Mouse (Mus musculus) erythroblast, embryonic 14.5 days (primary cell): ENCODE measurements around the gene Chchd6. TPM values are rescaled to one million over a fixed set of nuclear protein-coding genes. Genes with fewer than 3 reads are reported as not detected.
A peak's percentile ranks its signal among the peaks of the same experiment; 100 is the strongest.

ENCODE experiments used
- H3K27me3 ChIP-seq: 2 replicates; pipeline ENCODE4 v1.6.1; 2012; ENCODE audit warnings: inconsistent platforms; ENCODE audit not compliant: control insufficient read depth
- H3K36me3 ChIP-seq: 2 replicates; pipeline ENCODE4 v1.6.1; 2012; ENCODE audit warnings: mild to moderate bottlenecking, inconsistent platforms; ENCODE audit not compliant: control insufficient read depth
- H3K4me1 ChIP-seq: 2 replicates; pipeline ENCODE4 v1.6.1; 2012; ENCODE audit warnings: inconsistent platforms; ENCODE audit not compliant: control insufficient read depth
- H3K4me3 ChIP-seq: replicated peaks from 2 replicates; pipeline ENCODE3; 2012; ENCODE audit warnings: moderate library complexity, mild to moderate bottlenecking, inconsistent platforms
- H3K9me3 ChIP-seq: 2 replicates; pipeline ENCODE4 v1.6.1; 2012; ENCODE audit warnings: low read length, inconsistent platforms, mixed read lengths; ENCODE audit not compliant: control insufficient read depth
- GATA1 ChIP-seq: IDR thresholded peaks from 2 replicates; pipeline ENCODE4 v1.6.1; 2012; ENCODE audit warnings: low read length, inconsistent platforms, mixed read lengths
- TAL1 ChIP-seq: IDR thresholded peaks from 3 replicates; pipeline ENCODE4 v1.6.1; 2012; ENCODE audit warnings: low read length, inconsistent platforms, mixed read lengths
- polyA plus RNA-seq: library from polyadenylated mRNA; stranded (reverse); fragments of >175 nt; gene quantifications from 2 replicates; pipeline ENCODE4 v1.2.3, GENCODE M21; 2012

Gene Chchd6
- polyA plus RNA-seq, 1 experiment = 1.6 TPM

DNA sequence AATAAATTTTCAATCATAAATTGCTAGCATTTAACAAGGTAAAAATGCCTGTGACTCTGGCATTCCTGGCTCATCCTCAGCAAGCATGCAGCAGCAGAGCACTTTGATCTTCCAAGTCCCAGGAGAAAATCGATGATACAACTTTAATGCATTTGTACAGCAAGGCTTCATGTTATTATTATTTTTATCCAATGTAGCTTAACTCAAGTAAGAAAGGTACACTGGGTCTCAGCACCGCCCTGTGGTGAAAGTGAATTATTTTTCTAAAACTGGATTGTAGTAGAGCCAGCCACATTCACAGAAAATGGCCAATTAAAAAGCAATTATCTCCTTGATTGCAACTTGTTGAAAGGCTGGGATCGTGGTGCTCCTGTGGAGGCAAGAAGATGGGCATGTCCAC, 128.6 kb downstream of the Chchd6 start:
- TF ChIP-seq GATA1 = no peak
- no peaks in the 10 kb centered on the region for H3K9me3 ChIP-seq
- H3K36me3 ChIP-seq = no peaks in the 10 kb centered on the region
- no peaks in the 10 kb centered on the region for H3K4me1 ChIP-seq
- H3K27me3 ChIP-seq = no peaks in the 10 kb centered on the region
- no peak overlapping the region for H3K4me3 ChIP-seq

DNA sequence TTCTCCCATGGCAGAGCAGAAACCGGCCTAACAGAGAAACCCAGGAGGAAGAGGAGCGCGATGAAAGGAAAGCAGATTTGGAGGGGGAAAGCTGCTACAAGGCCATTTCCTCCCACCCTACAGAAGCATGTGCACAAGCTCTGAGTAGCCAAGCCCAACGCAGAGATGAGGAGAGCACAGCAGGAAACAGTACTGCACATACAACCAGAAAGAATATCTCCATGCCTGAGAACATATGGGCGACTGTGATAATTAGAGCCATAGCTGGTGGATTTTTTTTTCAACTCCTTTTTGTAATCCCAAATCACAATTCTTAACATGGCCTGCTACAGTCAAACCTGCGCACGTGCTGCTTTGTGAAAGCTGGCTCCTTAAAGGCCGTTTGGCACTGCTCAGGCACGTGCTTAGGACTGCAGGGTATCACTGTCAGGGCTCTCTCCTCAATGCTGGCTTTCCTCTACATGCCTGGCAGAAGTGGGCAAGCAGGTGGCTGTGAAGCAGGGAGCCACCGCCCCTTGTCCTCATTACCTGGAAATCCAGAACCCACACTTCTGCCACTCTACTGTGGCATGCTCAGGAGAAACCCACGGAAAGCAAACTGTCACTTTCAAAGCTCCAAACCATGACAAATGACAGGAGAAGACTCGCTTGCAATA, 129.3 kb downstream of the Chchd6 start:
- no peaks in the 10 kb centered on the region for H3K27me3 ChIP-seq
- no peaks in the 10 kb centered on the region for H3K9me3 ChIP-seq
- no peak overlapping the region for H3K4me3 ChIP-seq
- no peak for TF ChIP-seq TAL1
- TF ChIP-seq GATA1 = no peak
- H3K4me1 ChIP-seq = no peaks in the 10 kb centered on the region
- no peaks in the 10 kb centered on the region for H3K36me3 ChIP-seq

DNA sequence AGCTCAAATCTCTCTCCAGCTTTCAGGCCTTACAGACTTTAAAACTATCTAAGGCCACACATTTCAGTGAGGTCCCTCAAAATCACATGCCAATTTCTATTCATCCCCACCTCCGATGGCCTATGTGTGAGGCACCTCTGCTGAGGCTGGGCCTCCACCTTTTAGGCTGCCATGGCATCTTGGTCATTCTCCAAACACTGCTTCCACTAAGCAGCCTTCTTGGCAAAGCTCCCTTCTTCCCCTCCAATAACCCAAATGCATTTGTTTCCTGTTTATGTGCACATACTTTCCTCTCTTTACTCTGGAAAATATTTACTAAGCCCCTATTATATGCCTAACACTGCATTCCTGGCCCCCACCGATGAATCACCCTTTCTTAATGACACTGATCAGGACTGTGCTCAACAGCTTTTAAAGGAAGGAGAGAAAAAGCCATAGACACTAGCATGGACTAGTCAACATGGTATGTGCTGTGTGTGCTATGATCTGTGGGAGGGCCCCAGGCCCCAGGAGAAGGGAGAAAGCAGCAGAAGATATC, 133.2 kb downstream of the Chchd6 start:
- H3K4me1 ChIP-seq = peaks cover 7% of the 10 kb centered on the region
- H3K4me3 ChIP-seq = no peak overlapping the region
- H3K36me3 ChIP-seq = no peaks in the 10 kb centered on the region
- TF ChIP-seq GATA1 (no peak), TAL1 (no peak)
- no peaks in the 10 kb centered on the region for H3K27me3 ChIP-seq
- no peaks in the 10 kb centered on the region for H3K9me3 ChIP-seq

DNA sequence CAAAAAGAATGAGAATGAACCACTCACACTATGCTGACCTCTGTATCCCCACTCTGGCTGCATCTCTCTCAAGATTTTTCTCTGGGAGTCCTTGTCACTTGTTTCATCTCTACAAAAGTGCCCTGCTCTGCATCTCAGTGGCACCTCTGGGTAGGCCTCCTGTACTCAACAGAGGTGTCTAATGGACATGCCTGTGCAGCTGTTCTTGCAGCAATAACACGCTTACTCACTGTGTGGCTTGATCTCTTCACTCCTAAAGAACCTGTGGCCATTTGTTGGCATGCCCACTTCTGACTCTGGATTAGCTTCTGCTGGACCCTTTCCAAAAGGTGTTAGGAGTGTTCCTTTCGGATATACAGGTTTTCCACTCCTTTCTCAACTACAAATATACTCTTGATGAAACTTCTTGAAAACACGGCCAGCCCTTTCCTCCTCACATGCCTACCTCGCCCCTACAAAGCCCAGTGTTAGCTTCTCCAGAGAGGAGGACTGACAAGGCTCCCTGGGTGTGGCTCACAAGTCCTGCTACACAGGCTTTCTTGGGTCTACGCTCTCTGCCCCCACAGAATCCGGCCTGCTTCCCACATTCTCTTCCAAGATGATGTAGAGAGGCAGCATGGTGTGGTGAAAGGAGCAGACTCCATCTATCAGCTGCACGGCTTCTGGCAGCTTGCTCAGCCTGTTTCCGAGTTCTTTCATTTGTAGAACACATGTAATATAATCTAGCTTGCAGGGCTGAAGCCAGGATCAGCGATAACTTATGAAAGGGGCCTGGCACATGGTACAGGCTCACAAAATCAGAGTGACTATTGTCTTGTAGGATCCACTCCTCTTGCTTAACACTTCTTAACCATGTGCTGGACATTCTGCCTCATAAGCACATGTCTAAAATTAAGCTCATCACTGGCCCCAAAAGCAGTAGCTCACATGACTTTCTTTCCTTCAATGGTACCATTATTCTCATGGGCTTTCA, 133.9 kb downstream of the Chchd6 start:
- TF ChIP-seq GATA1 (no peak), TAL1 (no peak)
- no peaks in the 10 kb centered on the region for H3K36me3 ChIP-seq
- peaks cover 14% of the 10 kb centered on the region for H3K4me1 ChIP-seq
- no peaks in the 10 kb centered on the region for H3K9me3 ChIP-seq
- no peaks in the 10 kb centered on the region for H3K27me3 ChIP-seq
- no peak overlapping the region for H3K4me3 ChIP-seq

DNA sequence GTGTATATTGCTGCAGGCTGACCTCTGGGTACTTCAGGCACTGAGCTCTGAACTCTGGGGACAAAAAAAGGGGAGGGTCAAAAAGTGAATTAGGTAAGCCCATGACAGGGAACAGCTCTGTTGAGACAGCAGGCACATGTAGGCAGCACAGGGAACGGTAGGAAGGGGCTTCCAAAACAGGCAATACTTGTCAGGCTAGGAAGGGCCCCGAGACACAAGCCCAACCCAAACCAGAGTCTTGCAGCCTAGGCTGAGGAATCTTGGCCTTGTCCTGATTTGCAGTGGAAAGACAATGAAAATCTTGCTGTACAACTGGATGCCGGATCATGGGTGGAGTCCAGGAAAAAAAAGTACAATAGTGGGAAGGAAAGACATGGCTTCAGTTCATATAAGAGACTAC, 135.8 kb downstream of the Chchd6 start:
- TF ChIP-seq GATA1 (no peak), TAL1 (no peak)
- Histone ChIP-seq H3K36me3 (no peaks in the 10 kb centered on the region), H3K4me1 (peaks cover 32% of the 10 kb centered on the region), H3K4me3 (no peak overlapping the region), H3K27me3 (no peaks in the 10 kb centered on the region), H3K9me3 (no peaks in the 10 kb centered on the region)

DNA sequence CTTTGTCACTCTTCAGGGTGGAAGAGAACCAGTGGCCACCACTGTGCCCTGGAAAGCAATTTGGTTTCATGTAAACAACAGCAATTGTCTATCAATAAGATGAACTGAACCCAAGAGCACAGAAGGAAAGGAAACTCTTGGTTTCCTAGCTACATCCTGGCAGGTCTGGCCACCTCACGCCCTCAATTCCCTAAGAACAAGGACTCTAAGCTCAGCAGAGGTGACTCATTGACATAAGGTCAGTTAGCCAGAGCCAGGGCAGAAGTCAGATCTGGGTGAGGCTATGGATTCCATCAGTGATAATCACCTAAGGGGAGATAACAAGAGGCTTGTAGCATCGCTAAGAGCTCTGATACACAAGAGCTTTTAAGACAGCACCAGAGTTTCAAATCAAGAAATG, 137.9 kb downstream of the Chchd6 start:
- TF ChIP-seq TAL1 = no peak
- TF ChIP-seq GATA1 = no peak
- H3K4me3 ChIP-seq = no peak overlapping the region
- H3K9me3 ChIP-seq = no peaks in the 10 kb centered on the region
- no peaks in the 10 kb centered on the region for H3K27me3 ChIP-seq
- H3K4me1 ChIP-seq = peaks cover 36% of the 10 kb centered on the region
- H3K36me3 ChIP-seq = no peaks in the 10 kb centered on the region

DNA sequence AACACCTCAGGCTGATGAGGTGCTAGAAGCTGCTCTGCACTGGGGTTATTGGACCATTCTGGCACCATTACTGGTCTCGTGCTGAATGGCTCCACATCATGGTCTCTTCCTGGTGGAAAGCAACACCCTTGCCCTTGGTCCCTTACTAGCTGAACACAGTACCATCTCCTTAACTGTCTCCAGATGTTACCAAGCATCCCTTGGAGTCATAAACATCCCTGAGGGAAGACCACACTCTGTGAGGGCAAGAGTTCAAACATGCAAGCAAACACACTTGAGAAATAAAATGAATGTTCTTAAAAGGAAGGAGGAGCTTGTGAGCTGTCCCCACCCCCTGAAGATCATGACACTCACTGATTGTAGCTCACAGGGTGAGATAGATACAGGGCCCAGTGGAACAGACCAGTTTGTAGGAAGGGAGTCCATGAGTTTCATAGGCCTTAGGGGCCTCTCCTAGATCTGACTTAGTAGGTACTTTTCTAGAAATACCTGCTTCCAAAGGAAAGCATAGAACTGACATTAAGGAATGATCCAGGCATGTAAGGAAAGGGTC, 139.0 kb downstream of the Chchd6 start:
- Histone ChIP-seq H3K4me3 (no peak overlapping the region), H3K9me3 (no peaks in the 10 kb centered on the region), H3K36me3 (no peaks in the 10 kb centered on the region), H3K27me3 (no peaks in the 10 kb centered on the region), H3K4me1 (peaks cover 36% of the 10 kb centered on the region)
- TF ChIP-seq TAL1 (no peak), GATA1 (no peak)

DNA sequence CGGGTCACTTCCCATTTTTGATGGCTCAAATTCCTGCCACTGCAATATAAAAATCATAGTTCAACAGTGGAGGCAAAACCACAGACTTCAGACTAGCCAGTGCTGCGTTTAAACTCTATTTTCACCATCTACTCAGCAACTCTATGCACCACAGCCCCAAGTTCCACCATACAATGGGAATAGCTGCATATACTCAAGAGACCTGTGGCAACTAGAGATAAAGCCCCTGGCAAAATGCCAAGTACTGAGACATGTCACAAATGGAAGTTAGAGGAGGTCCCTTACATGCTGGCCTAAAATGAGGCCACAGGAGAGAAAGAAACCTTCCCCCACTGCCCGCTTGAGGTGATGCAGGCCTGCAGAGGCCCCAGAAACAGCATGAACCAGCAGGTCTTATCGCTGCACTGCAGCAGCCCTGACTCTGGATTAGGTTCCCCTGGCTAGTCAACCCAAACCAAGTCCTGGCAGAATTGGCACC, 139.9 kb downstream of the Chchd6 start:
- Histone ChIP-seq H3K4me1 (peaks cover 36% of the 10 kb centered on the region), H3K27me3 (no peaks in the 10 kb centered on the region), H3K36me3 (no peaks in the 10 kb centered on the region), H3K9me3 (no peaks in the 10 kb centered on the region), H3K4me3 (no peak overlapping the region)
- TF ChIP-seq TAL1 = peak; percentile 49; the same call in 2 of the 3 replicates
- TF ChIP-seq GATA1 = no peak

DNA sequence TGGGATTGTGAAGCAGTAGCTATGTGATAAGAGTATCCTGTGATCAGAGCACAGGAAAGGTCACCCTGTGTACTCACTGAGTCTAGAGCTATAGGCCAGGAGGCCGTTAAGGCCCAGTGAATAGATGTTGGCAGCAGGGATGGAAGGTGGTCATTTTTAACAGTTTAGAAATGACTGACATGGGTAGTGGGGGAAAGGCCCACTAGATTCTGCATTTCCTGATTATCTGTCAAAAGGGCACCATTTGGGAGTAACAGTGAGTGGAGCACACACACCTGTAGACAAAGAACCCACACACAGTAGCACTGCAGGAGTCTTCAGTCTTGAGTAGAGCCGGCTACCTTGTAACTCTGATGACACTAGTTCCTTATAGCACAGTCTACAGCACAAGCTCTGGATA, 141.0 kb downstream of the Chchd6 start:
- peaks cover 36% of the 10 kb centered on the region for H3K4me1 ChIP-seq
- H3K4me3 ChIP-seq = no peak overlapping the region
- no peaks in the 10 kb centered on the region for H3K27me3 ChIP-seq
- no peaks in the 10 kb centered on the region for H3K36me3 ChIP-seq
- no peaks in the 10 kb centered on the region for H3K9me3 ChIP-seq
- no peak for TF ChIP-seq GATA1
